ENCODE assay signal across 8 mouse cellular contexts in the genomic region with DNA sequence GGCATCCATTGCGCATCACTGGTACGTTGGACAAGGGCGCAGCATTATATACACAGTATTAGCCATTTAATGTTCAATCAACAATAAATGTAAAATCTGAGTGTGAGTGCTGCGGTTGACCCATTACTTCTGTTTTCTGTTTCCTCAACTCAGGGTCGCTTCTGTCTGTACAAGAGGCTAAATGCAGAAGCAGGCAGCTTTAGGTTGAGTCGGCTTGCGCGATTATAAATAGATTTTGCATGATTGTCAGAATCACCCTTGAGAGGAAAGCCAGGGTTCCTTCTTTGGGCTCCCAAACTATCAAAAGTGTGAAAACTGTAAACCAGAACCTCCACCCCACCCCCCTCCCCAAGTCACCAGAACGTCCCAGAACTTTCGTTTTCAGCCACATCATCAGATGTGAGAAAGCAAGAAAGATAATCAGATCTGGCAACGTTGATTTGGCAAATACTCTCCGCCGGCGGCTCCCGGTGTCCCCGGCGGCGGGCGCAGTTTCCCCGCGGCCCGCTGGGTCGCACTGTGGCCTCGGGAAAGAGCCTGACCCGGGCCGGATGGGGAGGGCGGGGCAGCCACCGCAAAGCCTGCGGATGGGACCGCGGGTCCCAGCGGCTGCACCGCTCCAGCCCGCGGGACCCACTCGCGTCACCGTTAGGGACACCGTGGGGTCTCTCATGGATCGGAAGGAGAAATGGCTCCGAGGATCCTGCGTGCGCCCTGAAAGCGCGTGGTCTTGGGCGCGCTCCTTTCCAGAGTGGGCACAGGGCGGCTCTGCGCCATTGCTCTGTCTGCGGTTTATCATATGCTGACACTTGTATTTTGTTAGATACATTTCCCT. TPM values are rescaled to one million over a fixed set of nuclear protein-coding genes. Genes with fewer than 3 reads are reported as not detected.
DNase-seq lines count a peak whose midpoint lies in the region; ATAC-seq and TF ChIP-seq lines count a peak whose summit lies in the region.

No protein-coding gene starts in this region.

- no peaks in the 10 kb centered on the region for H3K36me3 ChIP-seq in forebrain, embryonic 14.5 days (ENCODE audit: control insufficient read depth, insufficient read depth, low read length)
- no peaks in the 10 kb centered on the region for H3K36me3 ChIP-seq in lung, embryonic 14.5 days (ENCODE audit: insufficient read depth)
- H3K36me3 ChIP-seq in neural tube, embryonic 15.5 days, result no peaks in the 10 kb centered on the region

- intact Hi-C loops in heart, postnatal 14 days (cut with DNase I), result loop anchor here (5.0 kb wide), 1 partner anchor 236 kb away; no protein-coding TSS in a partner anchor

- H3K27me3 ChIP-seq in forebrain, embryonic 14.5 days (replicated peaks; ENCODE audit: control insufficient read depth, insufficient read depth, low read length), result no peaks in the 10 kb centered on the region
- peaks cover 2% of the 10 kb centered on the region; the same call in 1 of the 2 replicates for H3K27me3 ChIP-seq in lung, embryonic 14.5 days (ENCODE audit: insufficient read depth, low read length)
- H3K27me3 ChIP-seq in neural tube, embryonic 15.5 days (replicated peaks), result no peaks in the 10 kb centered on the region

- no peak overlapping the region for H3K27ac ChIP-seq in forebrain, embryonic 14.5 days (ENCODE audit: low read depth, low read length)
- no peak overlapping the region for H3K27ac ChIP-seq in lung, embryonic 14.5 days (ENCODE audit: low read depth)
- H3K27ac ChIP-seq in neural tube, embryonic 15.5 days (replicated peaks), result no peak overlapping the region

- no peaks in the 10 kb centered on the region for H3K9me3 ChIP-seq in forebrain, embryonic 14.5 days (replicated peaks; ENCODE audit: control insufficient read depth, low read length)
- no peaks in the 10 kb centered on the region for H3K9me3 ChIP-seq in lung, embryonic 14.5 days (ENCODE audit: low read depth, low read length)
- no peaks in the 10 kb centered on the region for H3K9me3 ChIP-seq in neural tube, embryonic 15.5 days (replicated peaks)

- WGBS in forebrain, embryonic 14.5 days, result 12% methylated on average over 50 of the region's 50 CpGs
- WGBS in lung, embryonic 14.5 days, result 10% methylated on average over 50 of the region's 50 CpGs
- 11% methylated on average over 50 of the region's 50 CpGs for WGBS in neural tube, embryonic 15.5 days

- peak overlapping the region; percentile 91 for H3K4me2 ChIP-seq in forebrain, embryonic 14.5 days (ENCODE audit: low read length)
- peak overlapping the region; percentile 68 for H3K4me2 ChIP-seq in lung, embryonic 14.5 days
- H3K4me2 ChIP-seq in neural tube, embryonic 15.5 days, result peak overlapping the region; percentile 90

- peak; percentile 71 for ATAC-seq in CD4-positive, CD25-positive, alpha-beta regulatory T cell, adult 4 months
- peak; percentile 92 for ATAC-seq in forebrain, embryonic 14.5 days
- ATAC-seq in lung, embryonic 14.5 days (ENCODE audit: insufficient read depth), result peak; percentile 90
- peak; percentile 79 for ATAC-seq in neural tube, embryonic 15.5 days (ENCODE audit: low FRiP score)

- DNase-seq in adrenal gland, postnatal 10 days, result peak; percentile 86
- peak; percentile 69 for DNase-seq in forebrain, embryonic 14.5 days (ENCODE audit: low spot score)
- DNase-seq in heart, postnatal 14 days, result peak; percentile 76 to 83
- peak; percentile 79 to 84 for DNase-seq in kidney, postnatal 4 days
- peak; percentile 84 for DNase-seq in lung, embryonic 14.5 days
- peak; percentile 66 to 72 for DNase-seq in thymus, postnatal 36 days

- peak overlapping the region; percentile 68 for H3K9ac ChIP-seq in forebrain, embryonic 14.5 days (ENCODE audit: low read length)
- H3K9ac ChIP-seq in lung, embryonic 14.5 days, result peak overlapping the region; percentile 43
- H3K9ac ChIP-seq in neural tube, embryonic 15.5 days (replicated peaks), result peak overlapping the region; percentile 61

- peak; percentile 57 for TF ChIP-seq CTCF in lung, embryonic 14.5 days (IDR thresholded peaks at IDR 0.05; ENCODE audit: low read depth)

- peak overlapping the region; percentile 48 for H3K4me3 ChIP-seq in forebrain, embryonic 14.5 days (ENCODE audit: low read depth, low read length)
- peak overlapping the region; percentile 45 for H3K4me3 ChIP-seq in lung, embryonic 14.5 days (ENCODE audit: low read depth, low read length)
- peak overlapping the region; percentile 63 for H3K4me3 ChIP-seq in neural tube, embryonic 15.5 days (replicated peaks)

- peaks cover 3% of the 10 kb centered on the region; the same call in 1 of the 2 replicates for H3K4me1 ChIP-seq in forebrain, embryonic 14.5 days (ENCODE audit: control insufficient read depth, insufficient read depth, low read length)
- no peaks in the 10 kb centered on the region for H3K4me1 ChIP-seq in lung, embryonic 14.5 days (ENCODE audit: insufficient read depth)
- peaks cover 9% of the 10 kb centered on the region; the same call in 1 of the 2 replicates for H3K4me1 ChIP-seq in neural tube, embryonic 15.5 days

RNA-seq across cellular contexts. Expression of gene Dlx2, which starts 34.3 kb away (rescaled TPM):
- polyA plus RNA-seq in CD4-positive, CD25-positive, alpha-beta regulatory T cell, adult 4 months (2017; shearing (Covaris generic)), result not detected
- total RNA-seq in adrenal gland, postnatal 10 days (2021), result under 1 TPM; 0.09 to 0.24 TPM
- 44.8 and 51.2 TPM in 2 replicates for polyA plus RNA-seq in forebrain, embryonic 14.5 days (2014; fragmentation: Nextera tagmentation; extraction: Ambion mirVana)
- total RNA-seq in heart, postnatal 14 days (2021), result not detected
- 0.07 TPM in 1 of 2 replicates, not detected in the other for polyA plus RNA-seq in lung, embryonic 14.5 days (2014; fragmentation: Nextera tagmentation; extraction: Ambion mirVana)
- polyA plus RNA-seq in neural tube, embryonic 15.5 days (2015; fragmentation: Nextera tagmentation; extraction: Ambion mirVana), result 0.08 and 1.1 TPM in 2 replicates

RNA-seq across cellular contexts. Expression of gene Dlx1, which starts 52.9 kb away (rescaled TPM):
- not detected for polyA plus RNA-seq in CD4-positive, CD25-positive, alpha-beta regulatory T cell, adult 4 months (2017; shearing (Covaris generic))
- under 1 TPM; 0.24 to 0.45 TPM for total RNA-seq in adrenal gland, postnatal 10 days (2021)
- 155 and 176 TPM in 2 replicates for polyA plus RNA-seq in forebrain, embryonic 14.5 days (2014; fragmentation: Nextera tagmentation; extraction: Ambion mirVana)
- under 1 TPM; 0.44 to 0.60 TPM for total RNA-seq in heart, postnatal 14 days (2021)
- 0.32 TPM in 1 of 2 replicates, not detected in the other for polyA plus RNA-seq in lung, embryonic 14.5 days (2014; fragmentation: Nextera tagmentation; extraction: Ambion mirVana)
- polyA plus RNA-seq in neural tube, embryonic 15.5 days (2015; fragmentation: Nextera tagmentation; extraction: Ambion mirVana), result 0.13 and 1.3 TPM in 2 replicates

Comparison
In these comparisons a context has a peak if more than half of its experiments do, and no peak if none do; other contexts are left out.
1. RNA of gene Dlx2, which starts 34.3 kb away (polyA plus RNA-seq): 44.8 to 51.2 TPM in forebrain, embryonic 14.5 days; 0.08 to 1.1 TPM in neural tube, embryonic 15.5 days, 0.07 TPM in lung, embryonic 14.5 days and not detected in CD4-positive, CD25-positive, alpha-beta regulatory T cell, adult 4 months; every median in the first group is over 10 times any median in the second.
2. RNA of gene Dlx1, which starts 52.9 kb away (polyA plus RNA-seq): 155 to 176 TPM in forebrain, embryonic 14.5 days; 0.13 to 1.3 TPM in neural tube, embryonic 15.5 days, 0.32 TPM in lung, embryonic 14.5 days and not detected in CD4-positive, CD25-positive, alpha-beta regulatory T cell, adult 4 months; every median in the first group is over 10 times any median in the second.
3. Peak in every context shown above with its lines, with median percentiles within 50 percentile points of each other: ATAC-seq, DNase-seq, H3K4me2 ChIP-seq, H3K4me3 ChIP-seq and H3K9ac ChIP-seq.